7 mouse cellular contexts compared by ENCODE assay signal in genomic region chr5:114461238-114461637, GRCm38 (mm10). TPM values are rescaled to one million over a fixed set of nuclear protein-coding genes. Genes with fewer than 3 reads are reported as not detected.
DNase-seq lines count a peak whose midpoint lies in the region; ATAC-seq and TF ChIP-seq lines count a peak whose summit lies in the region.

No protein-coding gene starts in this region.

- H3K9ac ChIP-seq in intestine, embryonic 15.5 days, result no peak overlapping the region
- no peak overlapping the region for H3K9ac ChIP-seq in midbrain, embryonic 12.5 days (replicated peaks)

- WGBS in intestine, embryonic 15.5 days, result 6% methylated on average over 7 of the region's 7 CpGs
- WGBS in midbrain, embryonic 12.5 days, result 6% methylated on average over 7 of the region's 7 CpGs

- TF ChIP-seq CTCF in gastrocnemius, adult 2 months (IDR thresholded peaks at IDR 0.05), result peak; percentile 78

- H3K9me3 ChIP-seq in intestine, embryonic 15.5 days, result no peaks in the 10 kb centered on the region
- no peaks in the 10 kb centered on the region for H3K9me3 ChIP-seq in midbrain, embryonic 12.5 days

- DNase-seq in adrenal gland, adult 18-20 months (ENCODE audit: low spot score in 2 of 2), result peak; percentile 85 to 87
- peak; percentile 86 for DNase-seq in gastrocnemius, adult 2 months
- peak; percentile 69 to 89 for DNase-seq in left cerebral cortex, postnatal 10 days (ENCODE audit: extremely low spot score in 1 of 2, low spot score in 2 of 2)
- peak; percentile 41 for DNase-seq in spleen, adult 12 weeks (ENCODE audit: low spot score)

- intact Hi-C loops in gastrocnemius, adult 2 months (cut with DNase I), result loop anchor here (2.0 to 5.0 kb wide), 2 partner anchors 106 to 158 kb away; partner anchors contain the start of gene Fam222a
- intact Hi-C loops in left cerebral cortex, postnatal 10 days (cut with DNase I), result loop anchor here (5.0 kb wide), 2 partner anchors 106 to 146 kb away; partner anchors contain the start of gene Fam222a

- peak; percentile 94 for ATAC-seq in common myeloid progenitor, adult 5-6 weeks (replicated peaks; ENCODE audit: low read depth, poor library complexity, severe bottlenecking)
- ATAC-seq in intestine, embryonic 15.5 days, result peak; percentile 70
- ATAC-seq in midbrain, embryonic 12.5 days (ENCODE audit: low FRiP score, low read depth), result peak; percentile 57

- no peaks in the 10 kb centered on the region for H3K27me3 ChIP-seq in intestine, embryonic 15.5 days (replicated peaks)
- H3K27me3 ChIP-seq in midbrain, embryonic 12.5 days, result peaks cover 36% of the 10 kb centered on the region

- no peak overlapping the region for H3K27ac ChIP-seq in gastrocnemius, adult 2 months
- H3K27ac ChIP-seq in intestine, embryonic 15.5 days, result 0 out of 2 replicates have a peak overlapping the region, but pooled peaks have one; percentile 7
- no peak overlapping the region for H3K27ac ChIP-seq in midbrain, embryonic 12.5 days (replicated peaks)

- no peaks in the 10 kb centered on the region for H3K36me3 ChIP-seq in intestine, embryonic 15.5 days
- no peaks in the 10 kb centered on the region for H3K36me3 ChIP-seq in midbrain, embryonic 12.5 days

- H3K4me2 ChIP-seq in intestine, embryonic 15.5 days (replicated peaks), result no peak overlapping the region
- H3K4me2 ChIP-seq in midbrain, embryonic 12.5 days (replicated peaks), result no peak overlapping the region

- H3K4me1 ChIP-seq in intestine, embryonic 15.5 days (replicated peaks), result peaks cover 28% of the 10 kb centered on the region
- peaks cover 36% of the 10 kb centered on the region for H3K4me1 ChIP-seq in midbrain, embryonic 12.5 days

- no peak overlapping the region for H3K4me3 ChIP-seq in gastrocnemius, adult 2 months
- no peak overlapping the region for H3K4me3 ChIP-seq in intestine, embryonic 15.5 days (replicated peaks)
- H3K4me3 ChIP-seq in midbrain, embryonic 12.5 days, result no peak overlapping the region

RNA-seq across cellular contexts. Expression of gene Mvk, which starts 17.2 kb away (rescaled TPM):
- total RNA-seq in adrenal gland, adult 18-20 months (2021), result 10 to 100 TPM; 26.1 to 44.5 TPM
- 4.7 and 6.4 TPM in 2 replicates for total RNA-seq in common myeloid progenitor, adult 5-6 weeks (2017)
- total RNA-seq in gastrocnemius, adult 2 months (2021), result 10 to 100 TPM in 1 of 2 experiments, 1 to 10 TPM in 1; 9.6 to 10.3 TPM
- polyA plus RNA-seq in intestine, embryonic 15.5 days (2015; fragmentation: Nextera tagmentation; extraction: Ambion mirVana), result 59.8 and 63.5 TPM in 2 replicates
- 10 to 100 TPM; 60.7 to 62.7 TPM for total RNA-seq in left cerebral cortex, postnatal 10 days (2021)
- 51.0 and 58.9 TPM in 2 replicates for polyA plus RNA-seq in midbrain, embryonic 12.5 days (2016; fragmentation: Nextera tagmentation; extraction: Ambion mirVana)

RNA-seq across cellular contexts. Expression of gene Mmab, which starts 17.4 kb away (rescaled TPM):
- total RNA-seq in adrenal gland, adult 18-20 months (2021), result 10 to 100 TPM; 19.4 to 29.9 TPM
- 8.2 and 17.5 TPM in 2 replicates for total RNA-seq in common myeloid progenitor, adult 5-6 weeks (2017)
- 10 to 100 TPM; 17.3 to 19.0 TPM for total RNA-seq in gastrocnemius, adult 2 months (2021)
- polyA plus RNA-seq in intestine, embryonic 15.5 days (2015; fragmentation: Nextera tagmentation; extraction: Ambion mirVana), result 31.5 and 33.7 TPM in 2 replicates
- 10 to 100 TPM; 30.9 TPM for total RNA-seq in left cerebral cortex, postnatal 10 days (2021)
- polyA plus RNA-seq in midbrain, embryonic 12.5 days (2016; fragmentation: Nextera tagmentation; extraction: Ambion mirVana), result 26.2 and 27.0 TPM in 2 replicates
